Mouse (Mus musculus) granulocyte monocyte progenitor cell, adult 5-6 weeks (primary cell): ENCODE results near the gene Zbtb17. TPM values are rescaled to one million over a fixed set of nuclear protein-coding genes. Genes with fewer than 3 reads are reported as not detected.
A peak's percentile ranks its signal among the peaks of the same experiment; 100 is the strongest.

ENCODE experiments used
- ATAC-seq: replicated peaks from 2 replicates; pipeline ENCODE4 v1.8.0; 2016; ENCODE audit warnings: mild to moderate bottlenecking, moderate TSS enrichment, inconsistent platforms; ENCODE audit not compliant: poor library complexity, severe bottlenecking
- total RNA-seq, 2 experiments: library from RNA; stranded (forward) in 1 of 2; stranded (reverse) in 1 of 2; fragments of 200-712, 200-1000 nt in 1 of 2; fragments of >200 nt in 1 of 2; fragmentation: Nextera tagmentation in 1 of 2; gene quantifications; 2 replicates each; pipeline ENCODE4 v1.2.3; 2014 to 2017

Zbtb17 gene
- total RNA-seq, 2 experiments from 2014 or later, result 10.0 to 28.9 TPM

GRCm38 (mm10) chr4:141478794-141479193 is 34.3 kb downstream of the Zbtb17 start:
- no peak for ATAC-seq

- ATAC-seq, result no peak
Measured at GRCm38 (mm10) chr4:141479411-141479810, 35.0 kb downstream of the Zbtb17 start.

- ATAC-seq, result no peak
Measured at GRCm38 (mm10) chr4:141484071-141484470, 39.6 kb downstream of the Zbtb17 start.

- no peak for ATAC-seq
Measured at GRCm38 (mm10) chr4:141487581-141487980, 43.1 kb downstream of the Zbtb17 start.

GRCm38 (mm10) chr4:141488670-141489069 is 44.2 kb downstream of the Zbtb17 start:
- ATAC-seq, result peak; percentile 40; the same call in 1 of the 2 replicates

GRCm38 (mm10) chr4:141500637-141501036 is 56.2 kb downstream of the Zbtb17 start:
- no peak for ATAC-seq

GRCm38 (mm10) chr4:141501058-141501457 is 56.6 kb downstream of the Zbtb17 start:
- ATAC-seq, result no peak

- ATAC-seq, result no peak
Measured at GRCm38 (mm10) chr4:141502723-141503122, 58.3 kb downstream of the Zbtb17 start.

GRCm38 (mm10) chr4:141504471-141504870 is 60.0 kb downstream of the Zbtb17 start:
- ATAC-seq, result no peak

GRCm38 (mm10) chr4:141505810-141506209 is 61.4 kb downstream of the Zbtb17 start:
- no peak for ATAC-seq

GRCm38 (mm10) chr4:141506352-141506751 is 61.9 kb downstream of the Zbtb17 start:
- peak; percentile 88 for ATAC-seq

- peak; percentile 78 for ATAC-seq
Measured at GRCm38 (mm10) chr4:141506893-141507292, 62.4 kb downstream of the Zbtb17 start.

GRCm38 (mm10) chr4:141510457-141510856 is 66.0 kb downstream of the Zbtb17 start:
- ATAC-seq, result no peak

- ATAC-seq, result peak; percentile 87
Measured at GRCm38 (mm10) chr4:141512145-141512544, 67.7 kb downstream of the Zbtb17 start.

GRCm38 (mm10) chr4:141514179-141514641 is 69.8 kb downstream of the Zbtb17 start:
- no peak for ATAC-seq

Other genes with a start within 250 kb of the Zbtb17 start
- 1.4 and 1.8 TPM in 2 replicates for gene Rsg1, start 230.7 kb upstream of the Zbtb17 start, total RNA-seq (2014; fragmentation: Nextera tagmentation)
- 1.4 and 2.6 TPM in 2 replicates for gene Rsg1, start 230.7 kb upstream of the Zbtb17 start, total RNA-seq (2017)
- gene Arhgef19, start 205.2 kb upstream of the Zbtb17 start, total RNA-seq (2014; fragmentation: Nextera tagmentation), result not detected in 2 replicates
- not detected in 2 replicates for gene Arhgef19, start 205.2 kb upstream of the Zbtb17 start, total RNA-seq (2017)
- gene Epha2, start 143.4 kb upstream of the Zbtb17 start, total RNA-seq (2014; fragmentation: Nextera tagmentation), result 0.88 TPM in 1 of 2 replicates, not detected in the other
- 0.10 TPM in 1 of 2 replicates, not detected in the other for gene Epha2, start 143.4 kb upstream of the Zbtb17 start, total RNA-seq (2017)
- not detected in 2 replicates for gene Fam131c, start 76.4 kb upstream of the Zbtb17 start, total RNA-seq (2014; fragmentation: Nextera tagmentation)
- not detected in 2 replicates for gene Fam131c, start 76.4 kb upstream of the Zbtb17 start, total RNA-seq (2017)
- gene Clcnka, start 45.9 kb upstream of the Zbtb17 start, total RNA-seq (2014; fragmentation: Nextera tagmentation), result not detected in 2 replicates
- not detected in 2 replicates for gene Clcnka, start 45.9 kb upstream of the Zbtb17 start, total RNA-seq (2017)
- gene Clcnkb, start 28.6 kb upstream of the Zbtb17 start, total RNA-seq (2014; fragmentation: Nextera tagmentation), result not detected in 2 replicates
- not detected in 2 replicates for gene Clcnkb, start 28.6 kb upstream of the Zbtb17 start, total RNA-seq (2017)
- not detected in 2 replicates for gene Hspb7, start 23.9 kb upstream of the Zbtb17 start, total RNA-seq (2014; fragmentation: Nextera tagmentation)
- not detected in 2 replicates for gene Hspb7, start 23.9 kb upstream of the Zbtb17 start, total RNA-seq (2017)
- not detected in 2 replicates for gene Srarp, start 8.5 kb upstream of the Zbtb17 start, total RNA-seq (2014; fragmentation: Nextera tagmentation)
- gene Srarp, start 8.5 kb upstream of the Zbtb17 start, total RNA-seq (2017), result not detected in 2 replicates
- 37.8 TPM in 2 replicates for gene Spen, start 93.9 kb downstream of the Zbtb17 start, total RNA-seq (2014; fragmentation: Nextera tagmentation)
- gene Spen, start 93.9 kb downstream of the Zbtb17 start, total RNA-seq (2017), result 21.4 and 25.5 TPM in 2 replicates
- 0.11 and 0.36 TPM in 2 replicates for gene Fblim1, start 161.4 kb downstream of the Zbtb17 start, total RNA-seq (2014; fragmentation: Nextera tagmentation)
- gene Fblim1, start 161.4 kb downstream of the Zbtb17 start, total RNA-seq (2017), result not detected in 2 replicates
- gene Tmem82, start 174.0 kb downstream of the Zbtb17 start, total RNA-seq (2014; fragmentation: Nextera tagmentation), result 1.7 and 3.8 TPM in 2 replicates
- gene Tmem82, start 174.0 kb downstream of the Zbtb17 start, total RNA-seq (2017), result 0.72 TPM in 1 of 2 replicates, not detected in the other
- gene Slc25a34, start 179.2 kb downstream of the Zbtb17 start, total RNA-seq (2014; fragmentation: Nextera tagmentation), result not detected in 2 replicates
- not detected in 2 replicates for gene Slc25a34, start 179.2 kb downstream of the Zbtb17 start, total RNA-seq (2017)
- gene Plekhm2, start 220.2 kb downstream of the Zbtb17 start, total RNA-seq (2014; fragmentation: Nextera tagmentation), result 11.5 and 17.0 TPM in 2 replicates
- 7.2 and 11.2 TPM in 2 replicates for gene Plekhm2, start 220.2 kb downstream of the Zbtb17 start, total RNA-seq (2017)
- 6.8 and 15.2 TPM in 2 replicates for gene Rsc1a1, start 240.9 kb downstream of the Zbtb17 start, total RNA-seq (2014; fragmentation: Nextera tagmentation)
- gene Rsc1a1, start 240.9 kb downstream of the Zbtb17 start, total RNA-seq (2017), result 9.5 and 11.3 TPM in 2 replicates